Mouse (Mus musculus) testis, postnatal 10 days (tissue): ENCODE data around the gene Gm21719.
"Not testable (repeated sequence)": the region's sequence is repeated elsewhere in the genome, so short reads cannot be mapped to it uniquely, and the experiment has no call there.

ENCODE experiments used
- DNase-seq: peaks from one replicate; pipeline ENCODE4 v3.0.0; 2021; ENCODE audit warnings: low spot score

Gene Gm21719

GRCm38 (mm10) chrY:6682772-6683171 lies at the start of gene Gm21719:
Gm21719 (minus strand) TSS chrY:6682872.
- not testable (repeated sequence) for DNase-seq
